Mouse (Mus musculus) activated CD4-positive, CD25-positive, alpha-beta regulatory T cell, adult 4 months (primary cell): Measurements from ENCODE around the gene Csf2rb2. TPM values are rescaled to one million over a fixed set of nuclear protein-coding genes. Genes with fewer than 3 reads are reported as not detected.
"Not testable (repeated sequence)": the region's sequence is repeated elsewhere in the genome, so short reads cannot be mapped to it uniquely, and the experiment has no call there.

ENCODE experiments used
- ATAC-seq: one replicate; pipeline ENCODE4 v1.8.0; 2017
- polyA plus RNA-seq, 2 experiments: library from polyadenylated mRNA; unstranded; fragments of 100-300 nt; shearing (Covaris generic); gene quantifications; one replicate each; pipeline ENCODE4 v1.2.1; 2017

The Csf2rb2 gene
- polyA plus RNA-seq, result not detected

GRCm38 (mm10) chr15:78305341-78305933 is at the start of gene Csf2rb2:
TSS of gene Csf2rb2 (minus strand) at chr15:78305721.
- ATAC-seq, result no peak

GRCm38 (mm10) chr15:78354958-78355357 is 49.4 kb upstream of the Csf2rb2 start:
- ATAC-seq, result no peak

- ATAC-seq, result no peak
Observed at GRCm38 (mm10) chr15:78351586-78352165, 46.2 kb upstream of the Csf2rb2 start.

- no peak for ATAC-seq
Observed at GRCm38 (mm10) chr15:78344567-78344966, 39.0 kb upstream of the Csf2rb2 start.

- ATAC-seq, result no peak
Observed at GRCm38 (mm10) chr15:78343683-78344082, 38.2 kb upstream of the Csf2rb2 start.

GRCm38 (mm10) chr15:78340919-78341318 is 35.4 kb upstream of the Csf2rb2 start:
- ATAC-seq, result not testable (repeated sequence)

- not testable (repeated sequence) for ATAC-seq
Observed at GRCm38 (mm10) chr15:78339627-78340423, 34.3 kb upstream of the Csf2rb2 start.

- no peak for ATAC-seq
Observed at GRCm38 (mm10) chr15:78334380-78334779, 28.9 kb upstream of the Csf2rb2 start.

- ATAC-seq, result no peak
Observed at GRCm38 (mm10) chr15:78332981-78333380, 27.5 kb upstream of the Csf2rb2 start.

- ATAC-seq, result no peak
Observed at GRCm38 (mm10) chr15:78331523-78332340, 26.2 kb upstream of the Csf2rb2 start.

- ATAC-seq, result no peak
Observed at GRCm38 (mm10) chr15:78330706-78331105, 25.2 kb upstream of the Csf2rb2 start.

GRCm38 (mm10) chr15:78329972-78330371 is 24.5 kb upstream of the Csf2rb2 start:
- not testable (repeated sequence) for ATAC-seq

- ATAC-seq, result no peak
Observed at GRCm38 (mm10) chr15:78328520-78329097, 23.1 kb upstream of the Csf2rb2 start.

- not testable (repeated sequence) for ATAC-seq
Observed at GRCm38 (mm10) chr15:78327753-78328341, 22.3 kb upstream of the Csf2rb2 start.

GRCm38 (mm10) chr15:78326747-78327146 is 21.2 kb upstream of the Csf2rb2 start:
- no peak for ATAC-seq

GRCm38 (mm10) chr15:78325671-78326339 is 20.3 kb upstream of the Csf2rb2 start, which contains the start of gene Csf2rb:
TSS of gene Csf2rb (plus strand) at chr15:78325752.
- no peak for ATAC-seq

- no peak for ATAC-seq
Observed at GRCm38 (mm10) chr15:78324294-78324693, 18.8 kb upstream of the Csf2rb2 start.

- no peak for ATAC-seq
Observed at GRCm38 (mm10) chr15:78323366-78323765, 17.8 kb upstream of the Csf2rb2 start.

GRCm38 (mm10) chr15:78320825-78321496 is 15.4 kb upstream of the Csf2rb2 start:
- ATAC-seq, result no peak

- not testable (repeated sequence) for ATAC-seq
Observed at GRCm38 (mm10) chr15:78318338-78319171, 13.0 kb upstream of the Csf2rb2 start.
